Mouse (Mus musculus) liver, postnatal 0 days (tissue): ENCODE results near the gene Vti1a.

ENCODE experiments used
- CTCF ChIP-seq: sonication (generic); IDR thresholded peaks from 2 replicates; pipeline ENCODE4 v1.5.1; 2016; ENCODE audit warnings: antibody characterized with exemption, low read depth
- EP300 ChIP-seq: IDR thresholded peaks from 2 replicates; pipeline ENCODE4 v1.6.1; 2016; ENCODE audit warnings: antibody characterized with exemption, low read depth, mild to moderate bottlenecking

DNA sequence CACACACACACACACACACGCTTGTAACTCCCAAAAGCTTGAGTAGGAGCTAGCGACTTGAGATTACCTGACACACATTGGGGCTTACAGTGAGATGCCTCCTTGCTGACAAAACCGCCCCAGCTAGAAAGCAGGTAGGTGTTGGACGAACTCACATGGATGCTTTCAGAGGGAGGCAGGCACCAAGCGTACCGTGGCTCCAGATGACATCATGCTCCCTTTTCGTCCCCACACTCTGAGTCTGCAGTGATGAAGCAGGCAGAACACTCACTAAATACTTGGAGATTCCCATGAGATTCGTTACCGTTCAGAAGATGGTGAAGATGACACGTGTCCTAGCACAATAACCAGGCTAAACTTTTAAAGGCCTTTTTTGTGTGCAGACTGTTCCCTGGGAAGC lies 245.4 kb downstream of the Vti1a start:
- TF ChIP-seq CTCF (no peak), EP300 (no peak)
